Mouse (Mus musculus) E14TG2a.4 (cell line): ENCODE measurements at regions not wholly inside any gene's neighbourhood (a gene's known extent, or its start where the extent isn't known, plus 50 kb on each side); places are given as distances from the start of the nearest gene placed in this dataset.

Experiments used
- CTCF ChIP-seq: conservative IDR thresholded peaks from 2 replicates; pipeline ENCODE4 v1.5.1; 2014; ENCODE audit warnings: low read length
- NANOG ChIP-seq: IDR thresholded peaks from 2 replicates; pipeline ENCODE4 v1.6.1; 2014; ENCODE audit warnings: borderline replicate concordance, low read length, mixed read lengths

DNA sequence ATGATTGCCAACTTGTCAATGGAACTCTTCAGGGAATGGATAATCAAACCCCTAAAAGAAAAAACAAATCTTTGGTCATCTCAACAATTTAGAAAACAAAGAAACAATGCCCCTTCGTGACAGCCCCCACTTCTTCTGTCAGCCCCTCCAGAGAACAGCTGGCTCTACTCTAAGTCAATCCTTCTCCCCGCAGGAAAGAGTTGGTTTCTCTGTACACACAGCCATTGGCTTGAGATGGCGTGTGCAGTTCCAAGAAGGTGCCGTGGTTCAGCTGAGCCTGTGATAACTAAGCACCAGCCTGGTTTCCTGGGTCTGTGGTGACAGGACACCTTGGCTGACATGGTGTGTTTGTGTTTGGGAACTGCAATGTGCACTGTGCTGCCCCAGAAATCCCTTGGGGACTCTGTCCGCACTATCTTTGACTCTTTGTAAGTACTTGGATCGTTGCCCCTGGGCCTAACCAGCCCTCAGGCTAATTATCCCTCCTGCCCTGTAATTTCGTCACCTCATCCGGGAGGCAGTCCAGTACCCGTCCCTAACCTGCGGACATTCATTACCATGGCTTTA, 253.8 kb upstream of the Kazn start:
- TF ChIP-seq CTCF (no peak), NANOG (no peak)
